Mouse (Mus musculus): ENCODE measurements at regions not wholly inside any gene's neighbourhood (a gene's known extent, or its start where the extent isn't known, plus 50 kb on each side); places are given as distances from the start of the nearest gene placed in this dataset.

GRCm38 (mm10) chr6:136229791-136230190, 56.5 kb upstream of the Grin2b start:
- DNase-seq (ENCODE audit: low read depth) = no peak

DNA sequence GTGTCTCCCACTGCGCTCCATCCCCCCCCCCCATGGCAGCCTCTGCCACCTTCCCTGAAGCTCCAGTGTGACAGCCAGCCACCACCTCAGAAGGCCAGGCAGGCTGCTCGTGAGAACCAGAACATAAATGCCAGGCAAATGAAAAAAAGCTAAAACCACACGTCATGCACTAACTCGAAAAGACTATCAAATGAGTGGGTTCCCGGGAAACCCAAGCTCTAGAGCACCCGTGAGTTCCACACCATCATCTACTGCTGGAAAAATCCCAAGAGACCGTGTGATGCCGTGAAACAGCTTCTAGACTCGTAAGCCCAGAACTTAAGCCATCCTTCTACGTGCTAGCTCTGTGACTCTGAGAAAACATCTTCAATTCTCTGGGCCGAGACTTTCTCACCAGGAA, 62.2 kb upstream of the Grin2b start:
- no peak for DNase-seq (ENCODE audit: low read depth)

DNA sequence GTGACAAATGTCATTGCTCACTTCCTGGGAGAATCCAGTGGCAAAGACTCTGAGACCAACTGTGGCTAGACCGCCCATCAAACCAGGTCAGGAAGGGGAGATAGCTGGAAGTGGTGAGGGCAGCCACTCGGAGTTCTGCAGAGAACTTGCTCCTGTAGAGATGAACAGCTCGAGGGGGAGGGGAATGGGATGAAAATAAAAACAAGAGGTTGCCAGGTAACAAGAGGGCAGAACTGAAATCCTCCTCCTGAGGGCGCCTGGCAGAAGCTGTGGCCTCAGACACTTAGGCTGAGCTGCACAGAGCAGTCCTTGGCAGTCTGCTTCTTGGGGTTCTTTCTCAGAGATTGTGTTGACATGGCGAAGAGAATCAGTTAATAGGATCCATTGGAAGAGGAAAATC, 65.7 kb upstream of the Grin2b start:
- DNase-seq (ENCODE audit: low read depth) = peak; percentile 24

DNA sequence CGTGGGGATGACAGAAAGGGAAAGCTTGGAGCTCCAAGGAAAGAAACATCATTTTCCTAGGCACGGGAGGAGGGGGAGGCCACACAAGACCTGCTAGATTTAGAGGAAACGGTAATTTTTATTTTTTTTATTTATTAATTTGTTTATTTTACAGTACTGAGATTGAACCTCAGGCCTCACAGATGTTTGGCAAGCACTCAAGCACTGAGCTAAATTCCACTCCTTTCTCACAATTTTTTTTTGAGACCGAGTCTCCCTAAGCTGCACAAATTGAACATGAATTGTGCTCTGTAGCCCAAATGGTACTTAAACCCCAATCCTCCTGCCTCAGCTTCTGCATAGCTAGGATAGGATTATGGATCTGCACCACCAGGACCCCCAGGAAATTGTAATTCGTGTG, 66.1 kb upstream of the Grin2b start:
- peak; percentile 12 for DNase-seq (ENCODE audit: low read depth)

- no peak for DNase-seq (ENCODE audit: low read depth)
These were observed 68.4 kb upstream of the Grin2b start for GRCm38 (mm10) chr6:136241574-136242311.

- no peak for DNase-seq (ENCODE audit: low read depth)
These were observed 71.6 kb upstream of the Grin2b start for GRCm38 (mm10) chr6:136244895-136245294.

GRCm38 (mm10) chr6:136255726-136256512, 71.4 kb upstream of the Gm8994 start:
- no peak for DNase-seq (ENCODE audit: low read depth)

GRCm38 (mm10) chr6:136275742-136276141, 51.6 kb upstream of the Gm8994 start:
- no peak for DNase-seq (ENCODE audit: low read depth)

GRCm38 (mm10) chr6:136276771-136277170, 50.6 kb upstream of the Gm8994 start:
- DNase-seq (ENCODE audit: low read depth) = no peak
